Comparison of ENCODE assay signal across 35 mouse cellular contexts in genomic region chr7:70256806-70257205, GRCm38 (mm10).
"Had no signal": no experiment of that assay in that cellular context is flagged by ENCODE, and none has a peak within 500 bp of the region (broad histone marks: within the 10 kb centered on the region; RNA-seq: fewer than 3 reads in every experiment).

No protein-coding gene starts in this region.

- H3K9me3 ChIP-seq: heart, embryonic 10.5 days; heart, embryonic 12.5 days; heart, embryonic 13.5 days; heart, embryonic 15.5 days; hindbrain, embryonic 10.5 days; hindbrain, embryonic 12.5 days; hindbrain, embryonic 13.5 days; hindbrain, embryonic 15.5 days; intestine, embryonic 15.5 days; kidney, embryonic 15.5 days had no signal

- H3K4me2 ChIP-seq: heart, embryonic 11.5 days; heart, embryonic 12.5 days; heart, embryonic 13.5 days; heart, embryonic 15.5 days; hindbrain, embryonic 12.5 days; hindbrain, embryonic 13.5 days; hindbrain, embryonic 14.5 days; hindbrain, embryonic 15.5 days; intestine, embryonic 15.5 days; kidney, embryonic 15.5 days had no signal

- H3K27ac ChIP-seq: heart, embryonic 10.5 days; heart, embryonic 13.5 days; heart, embryonic 15.5 days; hindbrain, embryonic 10.5 days; hindbrain, embryonic 12.5 days; hindbrain, embryonic 13.5 days; hindbrain, embryonic 14.5 days; hindbrain, embryonic 15.5 days; hindbrain, postnatal 0 days; intestine, embryonic 15.5 days; kidney, embryonic 15.5 days; kidney, postnatal 0 days; layer of hippocampus, adult 2 months had no signal

- DNase-seq: heart, postnatal 10 days; heart, postnatal 14 days; heart, postnatal 36 days; heart, postnatal 4 days; kidney, adult 11 months; kidney, adult 18-20 months; kidney, adult 2 months; kidney, adult 8-10 months; kidney, adult 9 months; kidney, postnatal 10 days; kidney, postnatal 14 days; kidney, postnatal 25 days; kidney, postnatal 36 days; kidney, postnatal 4 days; layer of hippocampus, adult 9-11 months; layer of hippocampus, postnatal 36 days had no signal

- H3K27me3 ChIP-seq: heart, embryonic 12.5 days; heart, embryonic 13.5 days; heart, embryonic 15.5 days; hindbrain, embryonic 12.5 days; hindbrain, embryonic 13.5 days; hindbrain, embryonic 15.5 days; intestine, embryonic 15.5 days; kidney, embryonic 15.5 days had no signal

- H3K9ac ChIP-seq: heart, embryonic 12.5 days; heart, embryonic 13.5 days; heart, embryonic 15.5 days; hindbrain, embryonic 12.5 days; hindbrain, embryonic 13.5 days; hindbrain, embryonic 14.5 days; hindbrain, embryonic 15.5 days; intestine, embryonic 15.5 days; kidney, embryonic 15.5 days had no signal

- ATAC-seq: hindbrain, embryonic 16.5 days; hindbrain, postnatal 0 days; inflammation-experienced regulatory T-cells, adult 6 months; intestine, embryonic 15.5 days; intestine, embryonic 16.5 days; intestine, postnatal 0 days had no signal

- H3K4me3 ChIP-seq: heart, embryonic 10.5 days; heart, embryonic 12.5 days; heart, embryonic 13.5 days; heart, embryonic 15.5 days; hindbrain, embryonic 10.5 days; hindbrain, embryonic 12.5 days; hindbrain, embryonic 13.5 days; hindbrain, embryonic 15.5 days; intestine, embryonic 15.5 days; kidney, embryonic 15.5 days; layer of hippocampus, adult 2 months had no signal

- H3K36me3 ChIP-seq: heart, embryonic 10.5 days; heart, embryonic 12.5 days; heart, embryonic 13.5 days; heart, embryonic 15.5 days; hindbrain, embryonic 10.5 days; hindbrain, embryonic 12.5 days; hindbrain, embryonic 13.5 days; hindbrain, embryonic 15.5 days; intestine, embryonic 15.5 days; kidney, embryonic 15.5 days had no signal

- H3K4me1 ChIP-seq: heart, embryonic 10.5 days; heart, embryonic 12.5 days; heart, embryonic 13.5 days; heart, embryonic 15.5 days; hindbrain, embryonic 10.5 days; hindbrain, embryonic 12.5 days; hindbrain, embryonic 13.5 days; hindbrain, embryonic 15.5 days; intestine, embryonic 15.5 days; kidney, embryonic 15.5 days had no signal
